Mouse (Mus musculus) limb, embryonic 11.5 days (tissue): Measurements from ENCODE around the gene Asb13. TPM values are rescaled to one million over a fixed set of nuclear protein-coding genes. Genes with fewer than 3 reads are reported as not detected.

Experiments used
- ATAC-seq: fragments of 200-750 bp; cut with Nextera tagmentation; 2 replicates; pipeline ENCODE4 v1.8.0; 2017; ENCODE audit warnings: low read depth; ENCODE audit not compliant: insufficient number of reproducible peaks, low FRiP score, low TSS enrichment
- DNase-seq: peaks from one replicate; pipeline ENCODE4 v3.0.0-alpha.2; 2015; ENCODE audit warnings: low spot score
- H3K27ac ChIP-seq: fragments of 300-500 bp; sonication (generic); replicated peaks from 2 replicates; pipeline ENCODE4 v1.5.1; 2014; ENCODE audit warnings: low read depth, mild to moderate bottlenecking, low read length
- H3K27me3 ChIP-seq: fragments of 300-500 bp; sonication (generic); 2 replicates; pipeline ENCODE4 v1.6.1; 2014; ENCODE audit warnings: mild to moderate bottlenecking, low read length, mixed read lengths; ENCODE audit not compliant: control insufficient read depth, insufficient read depth
- H3K36me3 ChIP-seq: fragments of 300-500 bp; sonication (generic); 2 replicates; pipeline ENCODE4 v1.6.1; 2014; ENCODE audit warnings: mild to moderate bottlenecking, low read length, moderate library complexity, mixed read lengths; ENCODE audit not compliant: control insufficient read depth, insufficient read depth
- H3K4me1 ChIP-seq: fragments of 300-500 bp; sonication (generic); 2 replicates; pipeline ENCODE4 v1.6.1; 2014; ENCODE audit warnings: low read length, mixed read lengths; ENCODE audit not compliant: control insufficient read depth, insufficient read depth
- H3K4me2 ChIP-seq: fragments of 300-500 bp; sonication (generic); 2 replicates; pipeline ENCODE4 v1.6.1; 2014; ENCODE audit warnings: low read depth, mild to moderate bottlenecking, moderate library complexity; ENCODE audit not compliant: severe bottlenecking
- H3K4me3 ChIP-seq: fragments of 300-500 bp; sonication (generic); 2 replicates; pipeline ENCODE4 v1.5.1; 2014; ENCODE audit warnings: low read depth, low read length
- H3K9ac ChIP-seq: fragments of 300-500 bp; sonication (generic); 2 replicates; pipeline ENCODE4 v1.6.1; 2014; ENCODE audit warnings: mild to moderate bottlenecking, low read length
- H3K9me3 ChIP-seq: fragments of 300-500 bp; sonication (generic); 2 replicates; pipeline ENCODE4 v1.6.1; 2016; ENCODE audit warnings: low read length; ENCODE audit not compliant: control insufficient read depth
- WGBS: fragments of 180-500 bp; shearing (Covaris S2); extraction: QIAGEN DNeasy Blood & Tissue Kit; methylation state at CpG from one replicate; pipeline ENCODE4 v1.1.7; 2014; 5-methylcytosine and 5-hydroxymethylcytosine counted together
- polyA plus RNA-seq: library from polyadenylated mRNA; unstranded; fragments of >200 nt; fragmentation: Nextera tagmentation; extraction: Ambion mirVana; gene quantifications from 2 replicates; pipeline ENCODE4 v1.2.1, GENCODE M21; 2014

Asb13 gene
- polyA plus RNA-seq, 1 experiment from 2014 or later, result 13.2 TPM

- 95% methylated on average over 7 of the region's 7 CpGs for WGBS
- H3K36me3 ChIP-seq, result no peaks in the 10 kb centered on the region; the same call in 1 of the 2 replicates
- no peaks in the 10 kb centered on the region for H3K27me3 ChIP-seq
These were observed 12.7 kb downstream of the Asb13 start for GRCm38 (mm10) chr13:3646566-3646965.

GRCm38 (mm10) chr13:3650569-3650968 is 16.7 kb downstream of the Asb13 start:
- H3K4me2 ChIP-seq, result no peak overlapping the region
- 88% methylated on average over 4 of the region's 4 CpGs for WGBS
- no peaks in the 10 kb centered on the region for H3K27me3 ChIP-seq
- H3K9me3 ChIP-seq, result no peaks in the 10 kb centered on the region
- H3K4me1 ChIP-seq, result no peaks in the 10 kb centered on the region
- ATAC-seq, result no peak
- DNase-seq, result no peak
- no peak overlapping the region for H3K27ac ChIP-seq
- no peak overlapping the region for H3K4me3 ChIP-seq
- H3K9ac ChIP-seq, result no peak overlapping the region
- H3K36me3 ChIP-seq, result no peaks in the 10 kb centered on the region; the same call in 1 of the 2 replicates

More at GRCm38 (mm10) chr13:3646566-3646965, 12.7 kb downstream of the Asb13 start:
- Histone ChIP-seq H3K9me3 (no peaks in the 10 kb centered on the region), H3K4me1 (no peaks in the 10 kb centered on the region), H3K4me2 (no peak overlapping the region), H3K27ac (no peak overlapping the region), H3K9ac (no peak overlapping the region), H3K4me3 (no peak overlapping the region)
- no peak for DNase-seq
- no peak for ATAC-seq

GRCm38 (mm10) chr13:3654432-3654831 is 20.6 kb downstream of the Asb13 start:
- H3K9me3 ChIP-seq, result no peaks in the 10 kb centered on the region
- H3K4me1 ChIP-seq, result no peaks in the 10 kb centered on the region
- DNase-seq (no peak), ATAC-seq (no peak)
- H3K4me2 ChIP-seq, result no peak overlapping the region
- H3K27me3 ChIP-seq, result no peaks in the 10 kb centered on the region
- no peaks in the 10 kb centered on the region for H3K36me3 ChIP-seq
- WGBS, result 88% methylated on average over 2 of the region's 2 CpGs
- H3K27ac ChIP-seq, result no peak overlapping the region
- H3K9ac ChIP-seq, result no peak overlapping the region
- H3K4me3 ChIP-seq, result no peak overlapping the region

DNA sequence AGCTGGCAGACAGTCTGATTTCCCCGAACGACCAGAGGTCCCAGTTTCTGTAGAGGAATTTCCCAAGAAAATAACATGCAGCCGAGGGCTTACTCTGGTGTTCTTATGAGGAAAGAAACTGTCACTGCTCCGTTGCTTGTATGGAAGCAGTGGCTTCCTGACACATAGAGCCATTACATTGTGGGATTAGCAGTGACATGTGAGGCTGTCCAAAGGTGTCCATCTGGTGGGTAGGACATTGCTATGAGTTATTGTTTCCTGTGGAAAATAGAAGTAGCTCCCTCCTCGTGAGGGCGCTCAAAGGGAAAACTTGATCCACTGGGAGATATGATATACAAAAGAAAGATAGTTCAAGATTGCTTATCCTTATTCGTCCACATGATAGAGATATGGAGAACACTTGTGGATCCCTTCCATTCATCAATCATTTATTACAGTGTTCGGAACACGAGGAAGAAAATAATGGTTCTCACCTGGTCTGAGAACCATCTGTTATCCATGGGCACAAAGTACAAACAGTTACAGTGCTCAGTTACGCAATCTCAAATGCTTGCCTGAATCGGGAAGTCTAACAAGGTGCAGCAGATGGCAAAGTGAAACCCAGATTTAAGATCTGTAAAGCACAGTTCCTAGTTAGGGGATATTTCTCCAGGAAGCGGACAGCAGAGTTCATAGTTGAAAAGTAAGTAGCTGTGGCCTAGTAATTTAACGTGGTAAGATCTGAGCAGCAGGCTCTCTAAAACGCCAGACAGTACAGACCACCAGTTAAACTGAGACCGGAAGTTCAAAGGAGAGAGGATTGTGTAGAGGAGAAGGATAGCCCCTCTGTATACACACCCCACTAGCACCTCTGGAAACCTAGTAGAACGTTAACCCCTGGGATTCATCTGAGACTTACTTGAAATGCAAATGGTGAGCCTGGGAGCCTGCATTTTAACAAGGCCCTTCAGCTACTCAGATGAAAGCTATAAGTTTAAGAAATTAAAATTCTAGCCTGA is 25.6 kb downstream of the Asb13 start:
- 68% methylated on average over 16 of the region's 16 CpGs for WGBS
- Histone ChIP-seq H3K36me3 (no peaks in the 10 kb centered on the region), H3K9ac (no peak overlapping the region), H3K9me3 (no peaks in the 10 kb centered on the region), H3K27me3 (no peaks in the 10 kb centered on the region), H3K4me2 (no peak overlapping the region), H3K27ac (no peak overlapping the region), H3K4me3 (no peak overlapping the region), H3K4me1 (no peaks in the 10 kb centered on the region)
- no peak for DNase-seq
- no peak for ATAC-seq

GRCm38 (mm10) chr13:3664241-3664640 is 30.4 kb downstream of the Asb13 start:
- no peak overlapping the region for H3K27ac ChIP-seq
- DNase-seq (no peak), ATAC-seq (no peak)
- H3K4me1 ChIP-seq, result no peaks in the 10 kb centered on the region
- no peaks in the 10 kb centered on the region for H3K9me3 ChIP-seq
- H3K4me2 ChIP-seq, result no peak overlapping the region
- 78% methylated on average over 3 of the region's 3 CpGs for WGBS
- H3K4me3 ChIP-seq, result no peak overlapping the region
- H3K9ac ChIP-seq, result no peak overlapping the region
- no peaks in the 10 kb centered on the region for H3K27me3 ChIP-seq
- no peaks in the 10 kb centered on the region for H3K36me3 ChIP-seq

- Histone ChIP-seq H3K4me3 (no peak overlapping the region), H3K9me3 (no peaks in the 10 kb centered on the region), H3K9ac (no peak overlapping the region), H3K36me3 (no peaks in the 10 kb centered on the region), H3K27ac (no peak overlapping the region), H3K4me1 (peaks cover 8% of the 10 kb centered on the region; the same call in 1 of the 2 replicates), H3K27me3 (no peaks in the 10 kb centered on the region), H3K4me2 (no peak overlapping the region)
- peak; percentile 88 for DNase-seq
- peak; percentile 61 for ATAC-seq
- 16% methylated on average over 5 of the region's 5 CpGs for WGBS
These were observed 31.5 kb downstream of the Asb13 start for GRCm38 (mm10) chr13:3665308-3665723.

DNA sequence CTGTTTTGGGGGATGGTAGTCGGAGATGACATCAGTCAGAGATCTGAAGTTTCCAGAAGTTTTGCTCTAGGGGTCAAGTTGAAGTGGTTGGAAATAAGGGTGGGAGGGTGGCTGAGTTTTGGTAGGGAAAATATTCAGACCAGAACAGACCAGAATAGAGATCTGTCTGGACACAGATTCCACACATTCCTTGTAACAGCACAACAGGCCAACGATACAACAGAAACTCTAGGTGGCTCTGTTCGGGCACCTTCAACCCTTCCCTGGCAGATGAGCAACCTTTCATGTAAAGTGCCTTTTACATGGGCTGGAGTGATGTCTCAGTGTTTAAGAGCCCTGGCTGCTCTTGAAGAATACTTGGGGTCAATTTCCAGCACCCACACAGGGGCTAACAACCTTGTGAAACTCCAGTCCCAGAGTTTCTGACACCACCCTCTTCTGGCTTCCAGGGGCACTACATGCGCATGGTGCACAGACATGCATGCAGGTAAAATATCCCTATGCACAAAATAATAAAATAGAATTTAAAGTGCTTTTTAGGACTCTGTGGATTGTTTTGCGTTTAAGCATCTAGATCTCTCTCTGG is 33.5 kb downstream of the Asb13 start:
- 86% methylated on average over 5 of the region's 5 CpGs for WGBS
- DNase-seq, result no peak

DNA sequence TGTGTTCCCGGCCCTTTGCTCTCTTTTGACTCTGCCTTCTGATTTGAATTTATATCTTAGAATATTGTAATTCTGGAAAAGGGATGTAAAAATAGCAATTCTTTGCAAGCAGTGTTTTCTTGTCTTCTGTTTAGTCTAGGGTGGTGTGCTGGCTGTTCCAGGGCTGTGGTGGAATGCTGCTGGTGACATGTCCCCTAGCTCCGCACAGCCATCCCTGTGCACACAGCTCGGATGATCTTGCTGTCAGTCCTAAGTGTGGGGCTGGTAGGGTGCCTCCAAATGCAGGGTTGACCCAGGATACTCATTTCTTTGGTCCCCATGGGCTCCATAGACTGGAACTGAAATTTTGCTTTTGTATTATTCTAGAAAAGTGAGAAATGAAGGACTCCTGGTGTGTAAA is 34.2 kb downstream of the Asb13 start:
- WGBS, result 94% methylated on average over 3 of the region's 3 CpGs
- H3K9ac ChIP-seq, result no peak overlapping the region

More for the DNA sequence above, 33.5 kb downstream of the Asb13 start:
- Histone ChIP-seq H3K36me3 (no peaks in the 10 kb centered on the region), H3K27ac (no peak overlapping the region), H3K4me1 (peaks cover 8% of the 10 kb centered on the region; the same call in 1 of the 2 replicates), H3K4me3 (no peak overlapping the region), H3K9ac (no peak overlapping the region), H3K9me3 (no peaks in the 10 kb centered on the region), H3K27me3 (no peaks in the 10 kb centered on the region), H3K4me2 (no peak overlapping the region)
- no peak for ATAC-seq

More for the DNA sequence above, 34.2 kb downstream of the Asb13 start:
- no peak overlapping the region for H3K27ac ChIP-seq
- H3K4me3 ChIP-seq, result no peak overlapping the region
- ATAC-seq, result no peak
- H3K9me3 ChIP-seq, result no peaks in the 10 kb centered on the region
- no peaks in the 10 kb centered on the region for H3K36me3 ChIP-seq
- no peak overlapping the region for H3K4me2 ChIP-seq
- no peaks in the 10 kb centered on the region for H3K27me3 ChIP-seq
- H3K4me1 ChIP-seq, result peaks cover 8% of the 10 kb centered on the region; the same call in 1 of the 2 replicates
- DNase-seq, result no peak
